Mouse (Mus musculus) urinary bladder, postnatal 10 days (tissue): ENCODE measurements around the gene Mymx.
"Not testable (repeated sequence)": the region's sequence is repeated elsewhere in the genome, so short reads cannot be mapped to it uniquely, and the experiment has no call there.

Experiments
- DNase-seq: peaks from one replicate; pipeline ENCODE4 v3.0.0; 2022; ENCODE audit warnings: low spot score

The Mymx gene

GRCm38 (mm10) chr17:45601877-45602304 is at the start of gene Mymx:
Gene Mymx (minus strand): TSS chr17:45602102.
- no peak for DNase-seq

GRCm38 (mm10) chr17:45644185-45644584 is 42.3 kb upstream of the Mymx start:
- no peak for DNase-seq

- no peak for DNase-seq
Measured at GRCm38 (mm10) chr17:45642701-45643100, 40.8 kb upstream of the Mymx start.

GRCm38 (mm10) chr17:45641981-45642380 is 40.1 kb upstream of the Mymx start:
- no peak for DNase-seq

- DNase-seq, result no peak
Measured at GRCm38 (mm10) chr17:45638596-45639295, 36.8 kb upstream of the Mymx start.

- DNase-seq, result no peak
Measured at GRCm38 (mm10) chr17:45634033-45634432, 32.1 kb upstream of the Mymx start.

- DNase-seq, result no peak
Measured at GRCm38 (mm10) chr17:45631940-45632339, 30.0 kb upstream of the Mymx start.

- DNase-seq, result no peak
Measured at GRCm38 (mm10) chr17:45630992-45631391, 29.1 kb upstream of the Mymx start.

- peak; percentile 41 for DNase-seq
Measured at GRCm38 (mm10) chr17:45629861-45630694, 28.2 kb upstream of the Mymx start.

GRCm38 (mm10) chr17:45628885-45629855 is 27.3 kb upstream of the Mymx start:
- DNase-seq, result no peak

GRCm38 (mm10) chr17:45628160-45628559 is 26.3 kb upstream of the Mymx start:
- no peak for DNase-seq

GRCm38 (mm10) chr17:45626577-45627134 is 24.8 kb upstream of the Mymx start:
- DNase-seq, result no peak

- DNase-seq, result not testable (repeated sequence)
Measured at GRCm38 (mm10) chr17:45623425-45623824, 21.5 kb upstream of the Mymx start.

GRCm38 (mm10) chr17:45619386-45620256 is 17.7 kb upstream of the Mymx start:
- no peak for DNase-seq

GRCm38 (mm10) chr17:45618941-45619385 is 17.1 kb upstream of the Mymx start:
- DNase-seq, result no peak

- no peak for DNase-seq
Measured at GRCm38 (mm10) chr17:45617655-45618054, 15.8 kb upstream of the Mymx start.

- DNase-seq, result no peak
Measured at GRCm38 (mm10) chr17:45616679-45617078, 14.8 kb upstream of the Mymx start.

- no peak for DNase-seq
Measured at GRCm38 (mm10) chr17:45616046-45616650, 14.2 kb upstream of the Mymx start.

GRCm38 (mm10) chr17:45612921-45613320 is 11.0 kb upstream of the Mymx start:
- no peak for DNase-seq

GRCm38 (mm10) chr17:45612008-45612407 is 10.1 kb upstream of the Mymx start:
- DNase-seq, result no peak
